Mouse (Mus musculus) kidney, adult 2 months (tissue): ENCODE measurements at regions not wholly inside any gene's neighbourhood (a gene's known extent, or its start where the extent isn't known, plus 50 kb on each side); places are given as distances from the start of the nearest gene placed in this dataset.

ENCODE experiments used
- CTCF ChIP-seq: fragments of 200-500 bp; conservative IDR thresholded peaks from 2 replicates; pipeline ENCODE4 v1.5.1; 2011; ENCODE audit warnings: low read depth, mild to moderate bottlenecking, control low read depth, low read length, moderate library complexity, mixed read lengths; ENCODE audit not compliant: insufficient read depth, insufficient read length
- POLR2A ChIP-seq: fragments of 200-500 bp; IDR thresholded peaks from one replicate; pipeline ENCODE4 v1.6.1; 2011; ENCODE audit warnings: low read depth, low read length, control low read depth

DNA sequence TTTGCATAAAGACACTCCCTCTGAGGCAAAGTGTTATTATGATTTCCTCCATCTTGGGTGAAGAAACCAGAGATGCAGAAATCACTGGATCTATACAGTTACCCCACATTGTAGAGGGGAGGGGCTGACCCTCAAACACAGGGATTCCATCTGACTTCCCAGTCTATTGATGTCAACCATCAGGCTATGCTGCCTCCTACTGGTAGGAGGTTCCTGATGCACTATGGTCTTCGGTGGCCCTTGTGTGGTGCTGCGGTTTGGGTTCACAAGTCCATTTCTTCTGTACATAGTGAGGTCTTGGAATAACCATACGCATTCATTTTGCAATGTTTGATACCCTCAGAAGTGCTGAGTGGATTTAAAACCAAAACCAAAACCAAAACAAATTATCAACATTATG lies 94.0 kb upstream of the Smarca2 start:
- TF ChIP-seq CTCF = peak; percentile 44
- TF ChIP-seq POLR2A = no peak
